9 mouse cellular contexts compared by ENCODE assay signal in genomic region chr10:62132691-62133281, GRCm38 (mm10). TPM values are rescaled to one million over a fixed set of nuclear protein-coding genes. Genes with fewer than 3 reads are reported as not detected.
DNase-seq lines count a peak whose midpoint lies in the region; ATAC-seq and TF ChIP-seq lines count a peak whose summit lies in the region.
"Had no signal": no experiment of that assay in that cellular context is flagged by ENCODE, and none has a peak within 500 bp of the region (broad histone marks: within the 10 kb centered on the region; RNA-seq: fewer than 3 reads in every experiment).

Gene Neurog3, plus strand, starts transcription at chr10:62133090.

- peak; percentile 18 to 40 for DNase-seq in kidney, postnatal 4 days
- DNase-seq in kidney, postnatal 14 days: no peak
- DNase-seq in forebrain, embryonic 14.5 days (ENCODE audit: low spot score): no peak
- DNase-seq in left cerebral cortex, adult 9 months (ENCODE audit: low spot score in 2 of 2): no peak
- no peak for DNase-seq in right cerebral cortex, postnatal 36 days (ENCODE audit: low spot score in 2 of 2)
- DNase-seq in cerebellum, adult 9-10 months: no peak

- WGBS in forebrain, embryonic 14.5 days: under 1% methylated on average over 29 of the region's 29 CpGs
- whole genome bisulfite sequencing in limb, embryonic 15.5 days: under 1% methylated on average over 29 of the region's 29 CpGs
- under 1% methylated on average over 29 of the region's 29 CpGs for WGBS in small intestine, adult 2 months

- TF ChIP-seq POLR2A in small intestine, adult 2 months (IDR thresholded peaks at IDR 0.05; ENCODE audit: low read depth, low read length): no peak

- no peak within 1 kb of the TSS for H3K27ac ChIP-seq in forebrain, embryonic 14.5 days (ENCODE audit: low read depth, low read length)
- no peak within 1 kb of the TSS for H3K27ac ChIP-seq in limb, embryonic 15.5 days
- no peak within 1 kb of the TSS for H3K27ac ChIP-seq in small intestine, adult 2 months (ENCODE audit: insufficient read depth, low read depth, low read length)

- H3K4me1 ChIP-seq in forebrain, embryonic 14.5 days (ENCODE audit: control insufficient read depth, insufficient read depth, low read length): 0 out of 2 replicates have a peak, but pooled peaks cover 3% of the 10 kb centered on the region
- H3K4me1 ChIP-seq in limb, embryonic 15.5 days: peaks cover 26% of the 10 kb centered on the region
- H3K4me1 ChIP-seq in small intestine, adult 2 months (ENCODE audit: control insufficient read depth, insufficient read depth, insufficient read length, low read length): peaks cover 3% of the 10 kb centered on the region; the same call in 1 of the 2 replicates

- H3K9ac ChIP-seq in forebrain, embryonic 14.5 days (ENCODE audit: low read length): no peak within 1 kb of the TSS
- H3K9ac ChIP-seq in limb, embryonic 15.5 days: no peak within 1 kb of the TSS

- 0 out of 2 replicates have a peak within 1 kb of the TSS, but pooled peaks have one; percentile 0 for H3K4me2 ChIP-seq in forebrain, embryonic 14.5 days (ENCODE audit: low read length)
- peak within 1 kb of the TSS; percentile 42 for H3K4me2 ChIP-seq in limb, embryonic 15.5 days

- H3K9me3 ChIP-seq in forebrain, embryonic 14.5 days (replicated peaks; ENCODE audit: control insufficient read depth, low read length): no peaks in the 10 kb centered on the region
- no peaks in the 10 kb centered on the region for H3K9me3 ChIP-seq in limb, embryonic 15.5 days

- no peak for TF ChIP-seq CTCF in small intestine, adult 2 months (IDR thresholded peaks at IDR 0.05; ENCODE audit: extremely low read depth, insufficient read length, insufficient replicate concordance, low read depth, low read length)

- H3K4me3 ChIP-seq in forebrain, embryonic 14.5 days (ENCODE audit: low read depth, low read length): no peak within 1 kb of the TSS
- peak within 1 kb of the TSS; percentile 24 for H3K4me3 ChIP-seq in limb, embryonic 15.5 days
- H3K4me3 ChIP-seq in small intestine, adult 2 months (ENCODE audit: low read depth, low read length): peak within 1 kb of the TSS; percentile 6; the same call in 1 of the 2 replicates

- H3K27me3 ChIP-seq in forebrain, embryonic 14.5 days (replicated peaks; ENCODE audit: control insufficient read depth, insufficient read depth, low read length): peaks cover 90% of the 10 kb centered on the region
- peaks cover 100% of the 10 kb centered on the region for H3K27me3 ChIP-seq in limb, embryonic 15.5 days
- H3K27me3 ChIP-seq in small intestine, adult 2 months (ENCODE audit: control insufficient read depth, insufficient read depth, low read length): peaks cover 18% of the 10 kb centered on the region; the same call in 1 of the 2 replicates

- no peak for ATAC-seq in forebrain, embryonic 14.5 days
- no peak for ATAC-seq in limb, embryonic 15.5 days (ENCODE audit: insufficient number of reproducible peaks, low FRiP score, low TSS enrichment, low read depth)
- ATAC-seq: Patski had no signal

- no peaks in the 10 kb centered on the region for H3K36me3 ChIP-seq in forebrain, embryonic 14.5 days (ENCODE audit: control insufficient read depth, insufficient read depth, low read length)
- no peaks in the 10 kb centered on the region for H3K36me3 ChIP-seq in limb, embryonic 15.5 days
- H3K36me3 ChIP-seq in small intestine, adult 2 months (ENCODE audit: control insufficient read depth, insufficient read depth, low read length): no peaks in the 10 kb centered on the region

RNA-seq across cellular contexts. Expression of gene Neurog3, which starts in this region (rescaled TPM):
- 0.29 and 0.45 TPM in 2 replicates for polyA plus RNA-seq in forebrain, embryonic 14.5 days (2014; fragmentation: Nextera tagmentation; extraction: Ambion mirVana)
- not detected in 2 replicates for polyA plus RNA-seq in limb, embryonic 15.5 days (2015; fragmentation: Nextera tagmentation; extraction: Ambion mirVana)
- 1.7 and 2.3 TPM in 2 replicates for polyA plus RNA-seq in small intestine, adult 2 months (2012; rRNA removed)
- polyA plus RNA-seq: Patski had no signal

Comparison
In these comparisons a context has a peak if more than half of its experiments do, and no peak if none do; other contexts are left out.
1. DNase-seq: peak in kidney, postnatal 4 days (2 of 2); none in kidney, postnatal 14 days (single experiment), forebrain, embryonic 14.5 days (single experiment), left cerebral cortex, adult 9 months (0 of 2), right cerebral cortex, postnatal 36 days (0 of 2) and cerebellum, adult 9-10 months (single experiment).